Mouse (Mus musculus) layer of hippocampus, postnatal 25 days (tissue): ENCODE measurements around the gene Tpm1. TPM values are rescaled to one million over a fixed set of nuclear protein-coding genes. Genes with fewer than 3 reads are reported as not detected.

Experiments
- DNase-seq, 2 experiments: peaks; one replicate each; pipeline ENCODE4 v3.0.0; 2022; ENCODE audit warnings: mixed read lengths in 2 of 2, low spot score in 1 of 2; ENCODE audit errors: extremely low spot score in 1 of 2
- total RNA-seq, 2 experiments: library from RNA; stranded (reverse); gene quantifications; 2 replicates each; pipeline ENCODE4 v1.2.3; 2021

Tpm1 gene
- total RNA-seq, 2 experiments from 2014 or later: 246 to 257 TPM

GRCm38 (mm10) chr9:66991021-66991749 lies 58.0 kb downstream of the Tpm1 start:
- no peak for DNase-seq

- DNase-seq: no peak
Measured at GRCm38 (mm10) chr9:66990046-66990445, 59.2 kb downstream of the Tpm1 start.

- DNase-seq: no peak
Measured at GRCm38 (mm10) chr9:66989581-66989980, 59.6 kb downstream of the Tpm1 start.

GRCm38 (mm10) chr9:66988888-66989414 lies 60.3 kb downstream of the Tpm1 start:
- DNase-seq: no peak

- no peak for DNase-seq
Measured at GRCm38 (mm10) chr9:66988198-66988887, 60.9 kb downstream of the Tpm1 start.

- DNase-seq: no peak
Measured at GRCm38 (mm10) chr9:66985377-66985776, 63.8 kb downstream of the Tpm1 start.

GRCm38 (mm10) chr9:66982085-66982484 lies 67.1 kb downstream of the Tpm1 start:
- DNase-seq: no peak

- peak; percentile 40 to 79 for DNase-seq
Measured at GRCm38 (mm10) chr9:66980458-66980857, 68.7 kb downstream of the Tpm1 start.

GRCm38 (mm10) chr9:66978468-66978867 lies 70.7 kb downstream of the Tpm1 start:
- DNase-seq: no peak

- no peak for DNase-seq
Measured at GRCm38 (mm10) chr9:66977982-66978381, 71.2 kb downstream of the Tpm1 start.

GRCm38 (mm10) chr9:66977121-66977520 lies 72.1 kb downstream of the Tpm1 start:
- DNase-seq: no peak

GRCm38 (mm10) chr9:66975239-66975645 lies 74.0 kb downstream of the Tpm1 start, which contains the start of gene Lactb:
Lactb (minus strand) TSS chr9:66975484.
- peak; percentile 87 to 90 for DNase-seq

- peak in 1 of 2 experiments; percentile 37 for DNase-seq
Measured at GRCm38 (mm10) chr9:66974721-66975225, 74.4 kb downstream of the Tpm1 start.

Other genes starting within 250 kb of the Tpm1 start
- gene Aph1c, start 214.7 kb downstream of the Tpm1 start, total RNA-seq: 1 to 10 TPM; 6.5 to 8.0 TPM
- gene Rab8b, start 129.7 kb downstream of the Tpm1 start, total RNA-seq: 10 to 100 TPM; 40.7 to 46.4 TPM
- gene Rps27l, start 103.3 kb downstream of the Tpm1 start, total RNA-seq: 10 to 100 TPM; 36.7 to 44.4 TPM
- 10 to 100 TPM; 15.4 to 16.2 TPM for gene Lactb, start 73.9 kb downstream of the Tpm1 start, total RNA-seq